Mouse (Mus musculus) spleen, adult 2 months (tissue): Measurements from ENCODE around the gene Trnp1.

Source experiments
- CTCF ChIP-seq: fragments of 200-500 bp; IDR thresholded peaks from 2 replicates; pipeline ENCODE4 v1.5.1; 2011; ENCODE audit warnings: mild to moderate bottlenecking, inconsistent platforms; ENCODE audit not compliant: insufficient read depth, insufficient read length, insufficient replicate concordance; ENCODE audit errors: extremely low read depth
- POLR2A ChIP-seq: fragments of 200-500 bp; IDR thresholded peaks from 2 replicates; pipeline ENCODE4 v1.6.1; 2011; ENCODE audit warnings: low read depth, low read length, inconsistent platforms

DNA sequence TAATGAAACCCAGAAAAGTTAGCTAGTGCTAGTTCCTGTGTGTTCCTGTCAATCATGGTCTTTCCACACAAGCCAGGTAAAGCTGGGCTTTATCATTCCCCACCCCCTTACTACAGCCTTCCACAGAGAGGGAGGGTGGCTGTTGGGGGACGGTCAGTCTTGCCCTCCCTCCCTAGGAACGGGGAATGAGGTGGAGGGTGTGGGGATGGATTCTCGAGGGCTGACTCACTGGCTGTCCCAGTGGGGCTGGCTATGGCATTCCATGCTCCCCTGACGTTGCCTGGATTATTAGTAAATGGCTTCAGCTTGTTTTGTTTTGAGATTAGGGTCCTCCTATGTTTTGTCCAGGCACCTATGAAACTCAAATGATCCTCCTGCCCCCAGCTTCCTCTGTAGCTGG is 16.9 kb downstream of the Trnp1 start:
- TF ChIP-seq CTCF (no peak), POLR2A (no peak)
